Mouse (Mus musculus): ENCODE measurements around the gene Ceacam16.

DNA sequence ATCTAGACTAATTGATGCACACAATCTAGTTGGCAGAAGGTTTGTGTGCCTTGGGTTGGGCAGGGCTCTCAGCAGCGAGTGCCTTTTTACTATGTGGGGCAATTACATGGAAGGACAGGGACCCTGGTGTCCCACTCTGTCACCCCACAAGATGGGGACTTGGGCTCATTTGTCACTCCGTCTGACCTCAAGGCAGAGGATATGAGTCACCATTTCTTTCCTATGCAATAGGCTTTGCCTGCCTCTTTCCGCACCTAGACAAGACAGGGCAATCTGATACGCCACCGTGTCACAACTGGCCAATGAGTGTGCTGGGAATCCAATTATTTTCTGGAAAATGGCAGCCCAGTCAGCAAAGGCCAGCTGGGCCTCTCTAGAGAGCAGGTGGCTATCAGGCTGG, 5.4 kb downstream of the Ceacam16 start:
- TF ChIP-seq POLR2A (IDR thresholded peaks at IDR 0.05; ENCODE audit: extremely low read depth, insufficient read depth, low read length): no peak
- TF ChIP-seq CTCF (IDR thresholded peaks at IDR 0.05; ENCODE audit: extremely low read depth, insufficient read depth, low read length): no peak
